ENCODE assay signal across 8 mouse cellular contexts in the genomic region with DNA sequence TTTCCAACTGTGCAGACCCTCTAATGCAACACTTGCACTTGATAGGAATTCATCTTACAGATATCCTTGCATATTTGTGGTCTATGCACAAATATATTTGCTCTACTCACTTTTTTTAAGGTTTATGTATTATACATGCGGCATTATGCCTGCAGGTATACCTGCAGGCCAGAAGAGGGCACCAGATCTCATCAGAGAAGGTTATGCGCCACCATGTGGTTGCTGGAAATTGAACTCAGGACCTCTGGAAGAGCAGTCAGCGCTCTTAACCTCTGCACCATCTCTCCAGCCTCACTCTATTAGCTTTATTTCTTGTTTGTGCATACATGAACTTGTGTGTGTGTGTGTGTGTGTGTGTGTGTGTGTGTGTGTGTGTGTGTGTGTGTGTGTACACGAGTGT. TPM values are rescaled to one million over a fixed set of nuclear protein-coding genes. Genes with fewer than 3 reads are reported as not detected.
DNase-seq lines count a peak whose midpoint lies in the region; ATAC-seq and TF ChIP-seq lines count a peak whose summit lies in the region.

No protein-coding gene starts in this region.

- 22% methylated on average over 4 of the region's 4 CpGs for WGBS in liver, embryonic 11.5 days
- 19% methylated on average over 4 of the region's 4 CpGs for WGBS in intestine, embryonic 16.5 days

- H3K27ac ChIP-seq in liver, embryonic 11.5 days (ENCODE audit: low read depth, low read length): no peak overlapping the region
- no peak overlapping the region for H3K27ac ChIP-seq in cortical plate, adult 2 months (ENCODE audit: insufficient read depth, low read length)
- H3K27ac ChIP-seq in intestine, embryonic 16.5 days (ENCODE audit: low read length): no peak overlapping the region

- H3K9ac ChIP-seq in liver, embryonic 11.5 days (ENCODE audit: low read depth, low read length): no peak overlapping the region
- no peak overlapping the region for H3K9ac ChIP-seq in intestine, embryonic 16.5 days (ENCODE audit: low read depth, low read length)

- no peak overlapping the region for H3K4me2 ChIP-seq in liver, embryonic 11.5 days
- no peak overlapping the region for H3K4me2 ChIP-seq in intestine, embryonic 16.5 days (ENCODE audit: low read depth, low read length)

- H3K27me3 ChIP-seq in liver, embryonic 11.5 days (replicated peaks; ENCODE audit: control insufficient read depth, insufficient read depth, low read length): peaks cover 3% of the 10 kb centered on the region; the same call in 1 of the 2 replicates
- H3K27me3 ChIP-seq in intestine, embryonic 16.5 days (replicated peaks; ENCODE audit: control insufficient read depth, insufficient read depth, low read length): no peaks in the 10 kb centered on the region

- H3K36me3 ChIP-seq in liver, embryonic 11.5 days (ENCODE audit: control insufficient read depth, insufficient read depth, low read length): no peaks in the 10 kb centered on the region
- no peaks in the 10 kb centered on the region for H3K36me3 ChIP-seq in intestine, embryonic 16.5 days (ENCODE audit: control insufficient read depth, insufficient read depth, low read length)

- no peaks in the 10 kb centered on the region for H3K4me1 ChIP-seq in liver, embryonic 11.5 days (replicated peaks; ENCODE audit: control insufficient read depth, insufficient read depth, low read length)
- no peaks in the 10 kb centered on the region for H3K4me1 ChIP-seq in cortical plate, adult 2 months (ENCODE audit: control insufficient read depth, insufficient read depth, low read length)
- H3K4me1 ChIP-seq in intestine, embryonic 16.5 days (ENCODE audit: control insufficient read depth, insufficient read depth, low read length): no peaks in the 10 kb centered on the region; the same call in 1 of the 2 replicates

- peak; percentile 51 for TF ChIP-seq CTCF in cortical plate, adult 2 months (IDR thresholded peaks at IDR 0.05; ENCODE audit: extremely low read depth, insufficient read depth, low read length)

- H3K4me3 ChIP-seq in liver, embryonic 11.5 days (ENCODE audit: low read depth, low read length): no peak overlapping the region
- H3K4me3 ChIP-seq in cortical plate, adult 2 months (ENCODE audit: insufficient read depth, low read length): no peak overlapping the region
- H3K4me3 ChIP-seq in intestine, embryonic 16.5 days (ENCODE audit: low read length): no peak overlapping the region

- DNase-seq in adrenal gland, postnatal 14 days: peak; percentile 58
- DNase-seq in adrenal gland, postnatal 4 days (ENCODE audit: low spot score in 2 of 2): no peak
- DNase-seq in liver: peak; percentile 66
- no peak for DNase-seq in liver, embryonic 11.5 days (ENCODE audit: low spot score)
- peak; percentile 62 for DNase-seq in lung, postnatal 10 days
- DNase-seq in thymus, postnatal 25 days: peak; percentile 67

- TF ChIP-seq POLR2A in cortical plate, adult 2 months (IDR thresholded peaks at IDR 0.05; ENCODE audit: extremely low read depth, insufficient read depth, low read length): no peak

- ATAC-seq in liver, embryonic 11.5 days (replicated peaks; ENCODE audit: low FRiP score): no peak; the same call in 1 of the 2 replicates
- ATAC-seq in intestine, embryonic 16.5 days: no peak

- H3K9me3 ChIP-seq in liver, embryonic 11.5 days (ENCODE audit: control insufficient read depth, low read length): no peaks in the 10 kb centered on the region
- 0 out of 2 replicates have a peak, but pooled peaks cover 2% of the 10 kb centered on the region for H3K9me3 ChIP-seq in intestine, embryonic 16.5 days (ENCODE audit: control insufficient read depth, low read length)

RNA-seq across cellular contexts. Expression of a gene that starts 9.9 kb away (rescaled TPM):
- 16.3 and 18.0 TPM in 2 replicates for total RNA-seq in adrenal gland, postnatal 14 days (2021)
- 10 to 100 TPM; 19.3 to 20.3 TPM for total RNA-seq in adrenal gland, postnatal 4 days (2021)
- 66.4 and 74.2 TPM in 2 replicates for polyA plus RNA-seq in liver, embryonic 11.5 days (2014; fragmentation: Nextera tagmentation; extraction: Ambion mirVana)
- polyA plus RNA-seq in cortical plate, adult 2 months (2012; rRNA removed): 11.9 and 13.2 TPM in 2 replicates
- 51.3 and 55.7 TPM in 2 replicates for polyA plus RNA-seq in intestine, embryonic 16.5 days (2015; fragmentation: Nextera tagmentation; extraction: Ambion mirVana)

RNA-seq across cellular contexts. Expression of a gene that starts 29.3 kb away (rescaled TPM):
- 5.7 and 5.8 TPM in 2 replicates for total RNA-seq in adrenal gland, postnatal 14 days (2021)
- 1 to 10 TPM; 2.2 to 3.3 TPM for total RNA-seq in adrenal gland, postnatal 4 days (2021)
- polyA plus RNA-seq in liver, embryonic 11.5 days (2014; fragmentation: Nextera tagmentation; extraction: Ambion mirVana): 2.2 and 2.6 TPM in 2 replicates
- 14.3 and 14.8 TPM in 2 replicates for polyA plus RNA-seq in cortical plate, adult 2 months (2012; rRNA removed)
- 4.1 and 4.4 TPM in 2 replicates for polyA plus RNA-seq in intestine, embryonic 16.5 days (2015; fragmentation: Nextera tagmentation; extraction: Ambion mirVana)

RNA-seq across cellular contexts. Expression of a gene that starts 29.6 kb away (rescaled TPM):
- 5.9 and 7.2 TPM in 2 replicates for total RNA-seq in adrenal gland, postnatal 14 days (2021)
- 1 to 10 TPM; 8.5 to 8.6 TPM for total RNA-seq in adrenal gland, postnatal 4 days (2021)
- polyA plus RNA-seq in liver, embryonic 11.5 days (2014; fragmentation: Nextera tagmentation; extraction: Ambion mirVana): 0.86 and 0.92 TPM in 2 replicates
- 15.9 and 16.4 TPM in 2 replicates for polyA plus RNA-seq in cortical plate, adult 2 months (2012; rRNA removed)
- 0.54 and 0.60 TPM in 2 replicates for polyA plus RNA-seq in intestine, embryonic 16.5 days (2015; fragmentation: Nextera tagmentation; extraction: Ambion mirVana)

RNA-seq across cellular contexts. Expression of a gene that starts 38.3 kb away (rescaled TPM):
- 443 and 493 TPM in 2 replicates for total RNA-seq in adrenal gland, postnatal 14 days (2021)
- 100 to 1,000 TPM; 314 to 350 TPM for total RNA-seq in adrenal gland, postnatal 4 days (2021)
- polyA plus RNA-seq in liver, embryonic 11.5 days (2014; fragmentation: Nextera tagmentation; extraction: Ambion mirVana): 355 and 359 TPM in 2 replicates
- polyA plus RNA-seq in cortical plate, adult 2 months (2012; rRNA removed): 215 and 243 TPM in 2 replicates
- polyA plus RNA-seq in intestine, embryonic 16.5 days (2015; fragmentation: Nextera tagmentation; extraction: Ambion mirVana): 377 and 385 TPM in 2 replicates

RNA-seq across cellular contexts. Expression of a gene that starts 56.1 kb away (rescaled TPM):
- total RNA-seq in adrenal gland, postnatal 14 days (2021): 655 and 670 TPM in 2 replicates
- 10 to 100 TPM; 36.9 to 51.7 TPM for total RNA-seq in adrenal gland, postnatal 4 days (2021)
- polyA plus RNA-seq in liver, embryonic 11.5 days (2014; fragmentation: Nextera tagmentation; extraction: Ambion mirVana): 0.30 TPM in 1 of 2 replicates, not detected in the other
- 53.6 and 56.8 TPM in 2 replicates for polyA plus RNA-seq in cortical plate, adult 2 months (2012; rRNA removed)
- polyA plus RNA-seq in intestine, embryonic 16.5 days (2015; fragmentation: Nextera tagmentation; extraction: Ambion mirVana): 0.40 and 0.45 TPM in 2 replicates

Comparison
In these comparisons a context has a peak if more than half of its experiments do, and no peak if none do; other contexts are left out.
1. DNase-seq: peak in adrenal gland, postnatal 14 days (single experiment), liver (single experiment), lung, postnatal 10 days (single experiment) and thymus, postnatal 25 days (single experiment); none in adrenal gland, postnatal 4 days (0 of 2) and liver, embryonic 11.5 days (single experiment).